Mouse (Mus musculus) testis, adult 2 months (tissue): Measurements from ENCODE around the gene Hspb7. TPM values are rescaled to one million over a fixed set of nuclear protein-coding genes. Genes with fewer than 3 reads are reported as not detected.

ENCODE experiments used
- H3K27ac ChIP-seq: fragments of 200-500 bp; 2 replicates; pipeline ENCODE4 v1.5.1; 2012; ENCODE audit warnings: low read depth, low read length; ENCODE audit not compliant: control insufficient read depth, insufficient read depth
- H3K27me3 ChIP-seq: fragments of 200-500 bp; 2 replicates; pipeline ENCODE4 v1.6.1; 2012; ENCODE audit warnings: mild to moderate bottlenecking, low read length, moderate library complexity; ENCODE audit not compliant: control insufficient read depth, insufficient read depth
- H3K36me3 ChIP-seq: fragments of 200-500 bp; 2 replicates; pipeline ENCODE4 v1.6.1; 2012; ENCODE audit warnings: mild to moderate bottlenecking, low read length; ENCODE audit not compliant: control insufficient read depth, insufficient read depth
- H3K4me1 ChIP-seq: fragments of 200-500 bp; 2 replicates; pipeline ENCODE4 v1.6.1; 2012; ENCODE audit warnings: low read length; ENCODE audit not compliant: control insufficient read depth, insufficient read depth
- H3K4me3 ChIP-seq: fragments of 200-500 bp; 2 replicates; pipeline ENCODE4 v1.5.1; 2012; ENCODE audit warnings: low read depth, mild to moderate bottlenecking, low read length, moderate library complexity, mixed read lengths; ENCODE audit not compliant: control insufficient read depth
- CTCF ChIP-seq: fragments of 200-500 bp; IDR thresholded peaks from 2 replicates; pipeline ENCODE4 v1.5.1; 2012; ENCODE audit warnings: low read depth, mild to moderate bottlenecking, inconsistent platforms, low read length, moderate library complexity; ENCODE audit not compliant: control insufficient read depth, insufficient read depth, insufficient replicate concordance
- POLR2A ChIP-seq: fragments of 200-500 bp; IDR thresholded peaks from 2 replicates; pipeline ENCODE4 v1.6.1; 2012; ENCODE audit warnings: low read depth, mild to moderate bottlenecking, inconsistent platforms, low read length, moderate library complexity; ENCODE audit not compliant: control insufficient read depth
- polyA plus RNA-seq: library from polyadenylated mRNA; depleted of rRNA; stranded (reverse); fragments of >200 nt; gene quantifications from 2 replicates; pipeline ENCODE4 v1.2.3, GENCODE M21; 2012

Hspb7 gene
- polyA plus RNA-seq, 1 experiment: 24.7 TPM

GRCm38 (mm10) chr4:141440877-141441276, 20.3 kb downstream of the Hspb7 start:
- no peak overlapping the region for H3K27ac ChIP-seq
- TF ChIP-seq CTCF (no peak), POLR2A (no peak)
- H3K27me3 ChIP-seq: no peaks in the 10 kb centered on the region
- no peak overlapping the region for H3K4me3 ChIP-seq
- H3K36me3 ChIP-seq: no peaks in the 10 kb centered on the region
- peaks cover 8% of the 10 kb centered on the region for H3K4me1 ChIP-seq

GRCm38 (mm10) chr4:141443641-141444429, 23.3 kb downstream of the Hspb7 start:
- peak overlapping the region; percentile 96 for H3K4me3 ChIP-seq

GRCm38 (mm10) chr4:141444451-141445327, 24.1 kb downstream of the Hspb7 start, which contains the start of gene Zbtb17:
Zbtb17 (plus strand) TSS chr4:141444654.
- peak within 1 kb of the TSS; percentile 96 for H3K4me3 ChIP-seq
- H3K4me1 ChIP-seq: peaks cover 8% of the 10 kb centered on the region
- no peaks in the 10 kb centered on the region for H3K27me3 ChIP-seq
- no peaks in the 10 kb centered on the region for H3K36me3 ChIP-seq
- peak within 1 kb of the TSS; percentile 88 for H3K27ac ChIP-seq
- TF ChIP-seq CTCF (no peak), POLR2A (peak; percentile 70)

More at GRCm38 (mm10) chr4:141443641-141444429, 23.3 kb downstream of the Hspb7 start:
- no peak for TF ChIP-seq POLR2A
- TF ChIP-seq CTCF: no peak
- Histone ChIP-seq H3K36me3 (no peaks in the 10 kb centered on the region), H3K27ac (no peak overlapping the region), H3K27me3 (no peaks in the 10 kb centered on the region), H3K4me1 (peaks cover 8% of the 10 kb centered on the region)

- no peak overlapping the region for H3K27ac ChIP-seq
- H3K4me1 ChIP-seq: peaks cover 8% of the 10 kb centered on the region
- no peaks in the 10 kb centered on the region for H3K27me3 ChIP-seq
- TF ChIP-seq CTCF: no peak
- TF ChIP-seq POLR2A: no peak
- H3K36me3 ChIP-seq: no peaks in the 10 kb centered on the region
- H3K4me3 ChIP-seq: peak overlapping the region; percentile 96
Measured at GRCm38 (mm10) chr4:141445328-141445720, 24.7 kb downstream of the Hspb7 start.

- no peak overlapping the region for H3K27ac ChIP-seq
- peaks cover 8% of the 10 kb centered on the region for H3K4me1 ChIP-seq
- H3K36me3 ChIP-seq: no peaks in the 10 kb centered on the region
- H3K4me3 ChIP-seq: no peak overlapping the region
- no peak for TF ChIP-seq POLR2A
- no peak for TF ChIP-seq CTCF
- H3K27me3 ChIP-seq: no peaks in the 10 kb centered on the region
Measured at GRCm38 (mm10) chr4:141446211-141446610, 25.6 kb downstream of the Hspb7 start.

- Histone ChIP-seq H3K4me1 (no peaks in the 10 kb centered on the region), H3K36me3 (no peaks in the 10 kb centered on the region), H3K4me3 (no peak overlapping the region), H3K27me3 (no peaks in the 10 kb centered on the region), H3K27ac (no peak overlapping the region)
- no peak for TF ChIP-seq CTCF
- no peak for TF ChIP-seq POLR2A
Measured at GRCm38 (mm10) chr4:141451251-141451650, 30.7 kb downstream of the Hspb7 start.

- H3K27ac ChIP-seq: no peak overlapping the region
- TF ChIP-seq POLR2A (no peak), CTCF (no peak)
- H3K27me3 ChIP-seq: no peaks in the 10 kb centered on the region
- H3K4me1 ChIP-seq: no peaks in the 10 kb centered on the region
- no peaks in the 10 kb centered on the region for H3K36me3 ChIP-seq
- no peak overlapping the region for H3K4me3 ChIP-seq
Measured at GRCm38 (mm10) chr4:141451916-141452450, 31.4 kb downstream of the Hspb7 start.
